Mouse (Mus musculus): Measurements from ENCODE around the gene Rbfox2. TPM values are rescaled to one million over a fixed set of nuclear protein-coding genes. Genes with fewer than 3 reads are reported as not detected.

Gene Rbfox2
- polyA plus RNA-seq, 1 experiment: 177 TPM

DNA sequence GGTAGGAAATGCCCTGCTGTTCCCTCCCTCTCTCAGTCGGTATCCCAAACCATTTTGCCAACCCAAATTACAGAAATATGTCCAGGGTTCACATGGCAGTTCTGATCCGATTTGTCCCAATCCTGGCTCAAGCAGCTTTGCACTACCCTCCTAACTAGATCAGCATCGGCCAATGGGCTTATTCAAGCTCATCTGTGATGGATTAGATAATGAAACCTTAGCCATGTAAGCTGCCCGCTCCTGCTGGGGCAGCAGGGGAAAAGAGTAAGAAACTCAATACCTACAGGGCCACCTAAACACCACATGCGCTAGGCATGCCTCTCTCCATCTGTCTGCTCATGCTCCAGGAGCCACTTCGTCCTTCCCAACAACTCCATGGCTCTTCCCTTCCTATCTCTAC lies 5.7 kb downstream of the Rbfox2 start:
- Histone ChIP-seq H3K27me3 (ENCODE audit: control insufficient read depth, insufficient read depth, low read length) (no peaks in the 10 kb centered on the region), H3K4me1 (ENCODE audit: control insufficient read depth, insufficient read depth, low read length) (peaks cover 8% of the 10 kb centered on the region), H3K27ac (ENCODE audit: insufficient read depth, low read length) (no peak overlapping the region), H3K4me3 (replicated peaks; ENCODE audit: insufficient read depth, low read depth, low read length) (no peak overlapping the region)
- no peak for DNase-seq
- WGBS: 56% methylated on average over 6 of the region's 6 CpGs
- no peak for TF ChIP-seq POLR2A (IDR thresholded peaks at IDR 0.05; ENCODE audit: borderline replicate concordance, insufficient read depth, low read length)
- TF ChIP-seq CTCF (IDR thresholded peaks at IDR 0.05; ENCODE audit: borderline replicate concordance, insufficient read depth, low read depth, low read length): no peak

DNA sequence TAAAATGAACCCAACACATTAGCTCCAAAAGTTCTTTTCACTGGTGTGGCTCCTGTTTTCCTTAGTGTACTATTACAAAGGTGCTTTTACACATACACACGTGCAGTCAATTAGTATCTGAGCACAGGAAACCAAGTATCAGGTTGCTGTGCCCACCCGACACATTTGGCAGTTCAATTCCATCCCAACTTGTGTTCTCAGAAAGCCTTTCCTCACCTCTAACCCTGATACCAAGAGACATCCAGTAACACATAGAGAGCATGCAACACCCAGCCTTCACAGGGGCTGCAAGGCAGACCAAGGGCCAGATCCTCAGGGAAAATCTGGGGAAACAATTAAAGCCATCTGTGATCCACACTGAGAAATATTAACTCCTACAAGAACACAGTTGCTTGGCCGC lies 8.2 kb downstream of the Rbfox2 start:
- DNase-seq: no peak

DNA sequence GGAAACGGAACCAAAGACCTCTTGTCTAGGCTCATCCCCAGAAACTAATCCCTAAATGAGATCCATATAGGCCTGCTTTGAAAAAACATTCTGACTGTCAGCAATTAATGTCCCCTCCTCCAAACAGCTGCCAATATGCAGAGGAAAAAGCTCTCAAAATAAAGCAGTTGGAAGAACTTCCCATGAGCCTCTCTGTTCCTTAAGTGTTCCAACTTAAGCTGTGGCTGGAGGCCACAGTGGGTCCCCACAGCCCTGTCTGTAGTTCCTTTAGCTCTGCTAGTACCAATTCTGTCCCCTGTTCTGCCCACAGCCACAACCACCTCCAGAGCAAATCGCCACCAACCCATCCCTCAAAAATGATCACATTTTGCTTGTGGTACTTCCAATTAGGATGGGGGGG lies 10.2 kb downstream of the Rbfox2 start:
- Histone ChIP-seq H3K4me3 (replicated peaks; ENCODE audit: insufficient read depth, low read depth, low read length) (no peak overlapping the region), H3K27me3 (ENCODE audit: control insufficient read depth, insufficient read depth, low read length) (no peaks in the 10 kb centered on the region), H3K27ac (ENCODE audit: insufficient read depth, low read length) (no peak overlapping the region), H3K4me1 (ENCODE audit: control insufficient read depth, insufficient read depth, low read length) (peaks cover 19% of the 10 kb centered on the region)
- 77% methylated on average over 2 of the region's 2 CpGs for WGBS
- TF ChIP-seq POLR2A (IDR thresholded peaks at IDR 0.05; ENCODE audit: borderline replicate concordance, insufficient read depth, low read length) (no peak), CTCF (IDR thresholded peaks at IDR 0.05; ENCODE audit: borderline replicate concordance, insufficient read depth, low read depth, low read length) (no peak)
- no peak for DNase-seq

More for the DNA sequence above, 8.2 kb downstream of the Rbfox2 start:
- Histone ChIP-seq H3K4me3 (replicated peaks; ENCODE audit: insufficient read depth, low read depth, low read length) (no peak overlapping the region), H3K27me3 (ENCODE audit: control insufficient read depth, insufficient read depth, low read length) (no peaks in the 10 kb centered on the region), H3K27ac (ENCODE audit: insufficient read depth, low read length) (no peak overlapping the region), H3K4me1 (ENCODE audit: control insufficient read depth, insufficient read depth, low read length) (peaks cover 14% of the 10 kb centered on the region)
- WGBS: 84% methylated on average over 3 of the region's 3 CpGs
- TF ChIP-seq POLR2A (IDR thresholded peaks at IDR 0.05; ENCODE audit: borderline replicate concordance, insufficient read depth, low read length) (no peak), CTCF (IDR thresholded peaks at IDR 0.05; ENCODE audit: borderline replicate concordance, insufficient read depth, low read depth, low read length) (no peak)

DNA sequence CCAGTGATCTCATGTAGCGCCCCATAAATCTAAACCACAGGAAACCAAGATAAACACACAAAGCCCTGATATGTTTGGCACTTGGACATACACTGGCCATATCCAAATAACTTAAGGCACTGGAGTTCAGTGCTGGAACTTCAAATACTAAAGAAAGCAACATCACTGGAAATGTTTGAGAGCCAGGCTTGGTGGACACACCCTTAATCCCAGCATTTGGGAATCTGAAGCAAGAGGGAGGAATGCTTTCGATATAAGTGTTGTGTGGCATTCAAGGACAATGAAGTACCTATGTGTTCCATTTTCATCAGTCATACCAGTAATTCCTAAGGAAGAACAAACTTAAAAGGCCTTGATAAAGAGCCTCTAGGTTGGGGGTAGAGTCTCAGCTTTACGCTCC lies 13.3 kb downstream of the Rbfox2 start:
- DNase-seq: no peak
- 98% methylated on average over 3 of the region's 3 CpGs for WGBS
- H3K27ac ChIP-seq (ENCODE audit: insufficient read depth, low read length): no peak overlapping the region
- H3K27me3 ChIP-seq (ENCODE audit: control insufficient read depth, insufficient read depth, low read length): no peaks in the 10 kb centered on the region
- peaks cover 14% of the 10 kb centered on the region for H3K4me1 ChIP-seq (ENCODE audit: control insufficient read depth, insufficient read depth, low read length)
- TF ChIP-seq POLR2A (IDR thresholded peaks at IDR 0.05; ENCODE audit: borderline replicate concordance, insufficient read depth, low read length): no peak
- TF ChIP-seq CTCF (IDR thresholded peaks at IDR 0.05; ENCODE audit: borderline replicate concordance, insufficient read depth, low read depth, low read length): no peak
- H3K4me3 ChIP-seq (replicated peaks; ENCODE audit: insufficient read depth, low read depth, low read length): no peak overlapping the region

DNA sequence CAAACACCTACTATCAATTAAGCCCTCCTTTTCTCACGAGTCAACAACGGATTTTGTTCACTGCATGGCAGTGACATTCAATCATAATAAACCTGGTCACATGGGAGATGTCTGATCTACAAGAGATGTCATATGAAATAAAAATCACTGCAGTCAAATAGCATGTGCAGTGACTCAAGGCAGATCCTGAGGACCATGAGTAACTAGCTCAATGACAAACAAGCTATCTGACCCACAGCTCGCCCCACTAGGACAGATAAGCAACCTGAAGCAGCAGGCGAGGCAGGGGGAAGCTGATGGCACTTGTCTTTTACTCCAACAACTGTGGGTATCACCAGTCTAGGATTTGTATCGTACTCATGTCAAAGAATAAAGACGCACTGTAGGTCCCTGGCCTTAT lies 14.4 kb downstream of the Rbfox2 start:
- H3K4me1 ChIP-seq (ENCODE audit: control insufficient read depth, insufficient read depth, low read length): peaks cover 14% of the 10 kb centered on the region
- no peaks in the 10 kb centered on the region for H3K27me3 ChIP-seq (ENCODE audit: control insufficient read depth, insufficient read depth, low read length)
- H3K4me3 ChIP-seq (replicated peaks; ENCODE audit: insufficient read depth, low read depth, low read length): no peak overlapping the region
- no peak for DNase-seq
- WGBS: 62% methylated on average over 6 of the region's 6 CpGs
- H3K27ac ChIP-seq (ENCODE audit: insufficient read depth, low read length): no peak overlapping the region
- no peak for TF ChIP-seq POLR2A (IDR thresholded peaks at IDR 0.05; ENCODE audit: borderline replicate concordance, insufficient read depth, low read length)
- no peak for TF ChIP-seq CTCF (IDR thresholded peaks at IDR 0.05; ENCODE audit: borderline replicate concordance, insufficient read depth, low read depth, low read length)

DNA sequence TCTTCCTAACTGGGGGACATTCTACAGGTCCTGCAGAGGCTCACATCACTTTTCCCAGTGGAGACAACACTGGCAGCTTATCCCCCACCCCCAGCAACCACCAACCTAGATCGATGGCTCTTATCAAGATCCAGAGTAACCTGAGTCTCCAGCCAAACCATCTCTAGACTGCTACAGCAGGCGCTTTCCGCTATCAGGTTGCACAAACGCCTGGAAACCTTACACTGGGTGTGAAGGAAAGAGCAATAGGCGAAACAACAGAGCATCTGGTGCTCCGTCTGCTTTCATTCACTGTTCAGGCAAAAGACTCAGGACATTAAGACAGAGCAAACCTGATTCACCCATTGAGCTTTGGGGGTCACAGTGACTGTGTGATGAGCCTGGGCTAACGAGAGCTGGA lies 15.3 kb downstream of the Rbfox2 start:
- Histone ChIP-seq H3K4me1 (ENCODE audit: control insufficient read depth, insufficient read depth, low read length) (peaks cover 17% of the 10 kb centered on the region), H3K27ac (ENCODE audit: insufficient read depth, low read length) (no peak overlapping the region), H3K4me3 (replicated peaks; ENCODE audit: insufficient read depth, low read depth, low read length) (no peak overlapping the region), H3K27me3 (ENCODE audit: control insufficient read depth, insufficient read depth, low read length) (no peaks in the 10 kb centered on the region)
- WGBS: 47% methylated on average over 7 of the region's 7 CpGs
- peak in 1 of 2 experiments; percentile 18 for DNase-seq
- no peak for TF ChIP-seq POLR2A (IDR thresholded peaks at IDR 0.05; ENCODE audit: borderline replicate concordance, insufficient read depth, low read length)
- no peak for TF ChIP-seq CTCF (IDR thresholded peaks at IDR 0.05; ENCODE audit: borderline replicate concordance, insufficient read depth, low read depth, low read length)

DNA sequence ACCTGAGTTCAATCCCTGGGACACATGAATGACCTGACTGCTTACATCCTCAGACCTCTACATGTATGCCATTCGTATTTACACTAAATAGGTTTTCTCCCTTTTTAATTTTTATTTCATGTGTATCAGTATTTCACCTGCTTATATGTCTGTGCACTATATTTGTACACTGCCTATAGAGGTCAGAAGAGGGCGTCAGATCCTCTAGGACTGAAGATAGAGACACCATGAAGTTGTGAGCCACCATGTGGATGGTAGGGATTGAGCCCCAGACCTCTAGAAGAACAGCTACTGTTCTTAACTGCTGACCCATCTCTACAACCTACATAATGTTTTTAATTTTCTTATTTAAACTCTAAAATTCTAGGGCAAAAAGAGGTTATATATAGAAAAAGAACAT lies 16.5 kb downstream of the Rbfox2 start:
- no peak for TF ChIP-seq CTCF (IDR thresholded peaks at IDR 0.05; ENCODE audit: borderline replicate concordance, insufficient read depth, low read depth, low read length)
- TF ChIP-seq POLR2A (IDR thresholded peaks at IDR 0.05; ENCODE audit: borderline replicate concordance, insufficient read depth, low read length): no peak
- no peak overlapping the region for H3K4me3 ChIP-seq (replicated peaks; ENCODE audit: insufficient read depth, low read depth, low read length)
- no peaks in the 10 kb centered on the region for H3K27me3 ChIP-seq (ENCODE audit: control insufficient read depth, insufficient read depth, low read length)
- no peak overlapping the region for H3K27ac ChIP-seq (ENCODE audit: insufficient read depth, low read length)
- H3K4me1 ChIP-seq (ENCODE audit: control insufficient read depth, insufficient read depth, low read length): peaks cover 17% of the 10 kb centered on the region
- DNase-seq: no peak
- 88% methylated on average over 2 of the region's 2 CpGs for WGBS

DNA sequence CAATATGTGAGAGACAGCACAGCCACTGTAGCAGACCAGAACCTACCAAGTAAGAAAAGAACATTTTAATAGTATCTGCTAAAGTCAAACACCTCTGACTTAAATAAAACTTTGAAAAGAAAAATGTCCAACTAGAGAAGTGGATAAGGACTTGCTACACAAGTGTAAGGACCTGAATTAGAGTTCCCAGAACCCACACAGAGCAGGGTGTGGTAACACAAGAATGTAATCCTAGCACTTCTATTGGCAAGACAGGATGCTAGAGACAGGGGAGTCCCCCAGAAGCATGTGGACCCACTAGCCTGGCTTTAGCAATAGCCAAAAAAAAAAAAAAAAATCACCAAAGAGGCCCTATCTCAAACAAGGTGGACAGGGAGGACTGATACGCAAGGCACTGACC lies 26.7 kb downstream of the Rbfox2 start:
- 56% methylated on average over 1 of the region's 1 CpGs for WGBS
- no peak overlapping the region for H3K27ac ChIP-seq (ENCODE audit: insufficient read depth, low read length)
- H3K4me3 ChIP-seq (replicated peaks; ENCODE audit: insufficient read depth, low read depth, low read length): no peak overlapping the region
- peaks cover 4% of the 10 kb centered on the region; the same call in 1 of the 2 replicates for H3K4me1 ChIP-seq (ENCODE audit: control insufficient read depth, insufficient read depth, low read length)
- no peak for DNase-seq
- TF ChIP-seq POLR2A (IDR thresholded peaks at IDR 0.05; ENCODE audit: borderline replicate concordance, insufficient read depth, low read length) (no peak), CTCF (IDR thresholded peaks at IDR 0.05; ENCODE audit: borderline replicate concordance, insufficient read depth, low read depth, low read length) (no peak)
- no peaks in the 10 kb centered on the region for H3K27me3 ChIP-seq (ENCODE audit: control insufficient read depth, insufficient read depth, low read length)

Measured in cerebellum, adult 2 months (tissue).